Mouse (Mus musculus) brain, embryonic 14.5 days (tissue): ENCODE measurements at regions not wholly inside any gene's neighbourhood (a gene's known extent, or its start where the extent isn't known, plus 50 kb on each side); places are given as distances from the start of the nearest gene placed in this dataset.

ENCODE experiments used
- CTCF ChIP-seq: fragments of 200-500 bp; IDR thresholded peaks from 2 replicates; pipeline ENCODE4 v1.5.1; 2012; ENCODE audit warnings: inconsistent platforms, mild to moderate bottlenecking, moderate library complexity, borderline replicate concordance; ENCODE audit not compliant: insufficient read depth, insufficient read length; ENCODE audit errors: extremely low read depth
- POLR2A ChIP-seq: fragments of 200-500 bp; IDR thresholded peaks from 2 replicates; pipeline ENCODE4 v1.6.1; 2012; ENCODE audit warnings: mild to moderate bottlenecking, inconsistent platforms, borderline replicate concordance; ENCODE audit not compliant: poor library complexity, insufficient read depth, insufficient read length, severe bottlenecking; ENCODE audit errors: extremely low read depth

- no peak for TF ChIP-seq CTCF
- no peak for TF ChIP-seq POLR2A
These were observed 182.2 kb upstream of the Fam3c start for GRCm38 (mm10) chr6:22538254-22538653.
